Mouse (Mus musculus) midbrain, embryonic 15.5 days (tissue): ENCODE measurements around the gene Dock11. TPM values are rescaled to one million over a fixed set of nuclear protein-coding genes. Genes with fewer than 3 reads are reported as not detected.

ENCODE experiments used
- polyA plus RNA-seq: library from polyadenylated mRNA; unstranded; fragments of >200 nt; fragmentation: Nextera tagmentation; extraction: Ambion mirVana; gene quantifications from 2 replicates; pipeline ENCODE4 v1.2.1, GENCODE M21; 2015

Dock11 gene
- polyA plus RNA-seq, 1 experiment from 2014 or later: 13.9 TPM

Other genes starting within 250 kb of the Dock11 start
- gene Il13ra1, start 223.3 kb downstream of the Dock11 start, polyA plus RNA-seq: 6.5 and 7.1 TPM in 2 replicates